Mouse (Mus musculus) embryonic facial prominence, embryonic 11.5 days (tissue): ENCODE results near the gene Pdcd11. TPM values are rescaled to one million over a fixed set of nuclear protein-coding genes. Genes with fewer than 3 reads are reported as not detected.

Experiments
- ATAC-seq: fragments of 200-750 bp; cut with Nextera tagmentation; replicated peaks from 2 replicates; pipeline ENCODE4 v1.8.0; 2017; ENCODE audit warnings: low read depth; ENCODE audit not compliant: insufficient number of reproducible peaks, low FRiP score, low TSS enrichment
- DNase-seq: peaks from one replicate; pipeline ENCODE4 v3.0.0-alpha.2; 2015; ENCODE audit warnings: low spot score
- H3K27ac ChIP-seq: fragments of 300-500 bp; sonication (generic); replicated peaks from 2 replicates; pipeline ENCODE4 v1.5.1; 2014; ENCODE audit warnings: mild to moderate bottlenecking, low read depth, low read length, control low read depth
- H3K27me3 ChIP-seq: fragments of 300-500 bp; sonication (generic); 2 replicates; pipeline ENCODE4 v1.6.1; 2014; ENCODE audit warnings: mild to moderate bottlenecking, low read length, moderate library complexity, mixed read lengths; ENCODE audit not compliant: control insufficient read depth, insufficient read depth
- H3K36me3 ChIP-seq: fragments of 300-500 bp; sonication (generic); replicated peaks from 2 replicates; pipeline ENCODE4 v1.6.1; 2014; ENCODE audit warnings: low read depth, mild to moderate bottlenecking, low read length, moderate library complexity, mixed read lengths; ENCODE audit not compliant: control insufficient read depth, insufficient read depth
- H3K4me1 ChIP-seq: fragments of 300-500 bp; sonication (generic); 2 replicates; pipeline ENCODE4 v1.6.1; 2014; ENCODE audit warnings: low read length, mixed read lengths; ENCODE audit not compliant: control insufficient read depth, insufficient read depth
- H3K4me2 ChIP-seq: fragments of 300-500 bp; sonication (generic); 2 replicates; pipeline ENCODE4 v1.6.1; 2014; ENCODE audit warnings: low read depth, mild to moderate bottlenecking, control low read depth, low read length, moderate library complexity
- H3K4me3 ChIP-seq: fragments of 300-500 bp; sonication (generic); 2 replicates; pipeline ENCODE4 v1.5.1; 2014; ENCODE audit warnings: low read depth, low read length, control low read depth
- H3K9ac ChIP-seq: fragments of 300-500 bp; sonication (generic); replicated peaks from 2 replicates; pipeline ENCODE4 v1.6.1; 2014; ENCODE audit warnings: mild to moderate bottlenecking, control low read depth, low read length
- H3K9me3 ChIP-seq: fragments of 300-500 bp; sonication (generic); replicated peaks from 2 replicates; pipeline ENCODE4 v1.6.1; 2016; ENCODE audit warnings: mild to moderate bottlenecking, low read length, inconsistent platforms, mixed read lengths; ENCODE audit not compliant: control insufficient read depth
- WGBS: fragments of 180-500 bp; shearing (Covaris S2); extraction: QIAGEN DNeasy Blood & Tissue Kit; methylation state at CpG from one replicate; pipeline ENCODE4 v1.1.7; 2014; 5-methylcytosine and 5-hydroxymethylcytosine counted together
- polyA plus RNA-seq: library from polyadenylated mRNA; unstranded; fragments of >200 nt; fragmentation: Nextera tagmentation; extraction: Ambion mirVana; gene quantifications from 2 replicates; pipeline ENCODE4 v1.2.1, GENCODE M21; 2014

Pdcd11 gene
- polyA plus RNA-seq = 8.9 and 9.3 TPM in 2 replicates

DNA sequence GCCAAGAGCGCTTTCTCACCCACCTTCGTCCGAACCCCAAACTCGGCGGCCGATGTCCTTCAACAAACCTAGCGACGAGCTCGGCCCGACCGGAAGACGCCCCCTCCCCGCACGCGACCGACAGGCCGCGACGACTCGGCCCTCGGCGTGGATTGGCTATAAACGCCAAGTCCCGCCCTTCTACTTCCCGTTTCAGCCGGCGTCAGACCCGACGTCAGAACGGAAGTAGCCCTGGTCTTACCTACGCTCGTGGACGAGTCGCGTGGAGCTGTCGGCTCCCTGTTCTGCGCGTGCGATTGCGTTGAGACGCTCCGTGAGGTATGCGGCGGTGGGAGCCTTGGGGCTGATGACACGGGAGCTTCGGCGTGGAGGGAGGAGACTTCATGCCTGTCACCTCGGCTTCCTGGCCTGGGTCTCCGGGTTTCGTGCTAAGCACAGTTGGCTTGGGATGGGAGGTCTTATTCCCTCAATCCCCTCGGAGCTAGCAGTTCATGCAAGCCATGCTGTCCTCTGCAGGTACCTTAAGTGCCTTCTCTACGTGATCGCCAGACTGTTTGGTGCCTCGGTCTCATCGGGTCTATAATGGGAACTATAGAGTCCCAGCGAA is at the start of gene Pdcd11, which contains the start of gene Usmg5:
Pdcd11 (plus strand) TSS at position 219 of the 607 bp plus-strand sequence.
Usmg5 (minus strand) TSS at position 98 of the 607 bp plus-strand sequence.
- DNase-seq = peak; percentile 98
- peak within 1 kb of the TSS; percentile 93 for H3K9ac ChIP-seq
- peak within 1 kb of the TSS; percentile 50 for H3K4me2 ChIP-seq
- WGBS = under 1% methylated on average over 56 of the region's 56 CpGs
- no peaks in the 10 kb centered on the region for H3K9me3 ChIP-seq
- peak; percentile 99 for ATAC-seq
- peak within 1 kb of the TSS; percentile 90 for H3K4me3 ChIP-seq
- H3K27ac ChIP-seq = peak within 1 kb of the TSS; percentile 48
- H3K27me3 ChIP-seq = no peaks in the 10 kb centered on the region
- H3K36me3 ChIP-seq = no peaks in the 10 kb centered on the region
- H3K4me1 ChIP-seq = no peaks in the 10 kb centered on the region

- no peaks in the 10 kb centered on the region for H3K9me3 ChIP-seq
- H3K4me1 ChIP-seq = no peaks in the 10 kb centered on the region
- no peak overlapping the region for H3K4me3 ChIP-seq
- DNase-seq (peak; percentile 31), ATAC-seq (no peak)
- H3K9ac ChIP-seq = no peak overlapping the region
- peaks cover 2% of the 10 kb centered on the region; the same call in 1 of the 2 replicates for H3K36me3 ChIP-seq
- no peaks in the 10 kb centered on the region for H3K27me3 ChIP-seq
- whole genome bisulfite sequencing = 93% methylated on average over 3 of the region's 3 CpGs
- H3K27ac ChIP-seq = no peak overlapping the region
- H3K4me2 ChIP-seq = no peak overlapping the region
Observed at GRCm38 (mm10) chr19:47043608-47044007, 47.0 kb upstream of the Pdcd11 start.

GRCm38 (mm10) chr19:47046343-47046742 is 44.2 kb upstream of the Pdcd11 start:
- 91% methylated on average over 1 of the region's 1 CpGs for WGBS
- Histone ChIP-seq H3K27ac (no peak overlapping the region), H3K27me3 (no peaks in the 10 kb centered on the region), H3K4me2 (no peak overlapping the region), H3K9ac (no peak overlapping the region), H3K36me3 (peaks cover 2% of the 10 kb centered on the region; the same call in 1 of the 2 replicates), H3K4me3 (no peak overlapping the region), H3K9me3 (no peaks in the 10 kb centered on the region), H3K4me1 (no peaks in the 10 kb centered on the region)
- ATAC-seq = no peak
- no peak for DNase-seq

GRCm38 (mm10) chr19:47047236-47047833 is 43.2 kb upstream of the Pdcd11 start:
- no peak overlapping the region for H3K9ac ChIP-seq
- no peak for ATAC-seq
- no peak for DNase-seq
- no peak overlapping the region for H3K27ac ChIP-seq
- no peak overlapping the region for H3K4me2 ChIP-seq
- no peaks in the 10 kb centered on the region for H3K9me3 ChIP-seq
- no peaks in the 10 kb centered on the region for H3K27me3 ChIP-seq
- H3K36me3 ChIP-seq = peaks cover 2% of the 10 kb centered on the region; the same call in 1 of the 2 replicates
- H3K4me1 ChIP-seq = no peaks in the 10 kb centered on the region
- no peak overlapping the region for H3K4me3 ChIP-seq
- 84% methylated on average over 13 of the region's 13 CpGs for WGBS

GRCm38 (mm10) chr19:47049061-47049460 is 41.5 kb upstream of the Pdcd11 start:
- no peak overlapping the region; the same call in 1 of the 2 replicates for H3K9ac ChIP-seq
- 71% methylated on average over 4 of the region's 4 CpGs for WGBS
- no peaks in the 10 kb centered on the region for H3K27me3 ChIP-seq
- no peak overlapping the region for H3K27ac ChIP-seq
- peaks cover 2% of the 10 kb centered on the region; the same call in 1 of the 2 replicates for H3K36me3 ChIP-seq
- ATAC-seq (no peak), DNase-seq (no peak)
- no peaks in the 10 kb centered on the region for H3K9me3 ChIP-seq
- no peaks in the 10 kb centered on the region for H3K4me1 ChIP-seq
- no peak overlapping the region for H3K4me3 ChIP-seq
- no peak overlapping the region; the same call in 1 of the 2 replicates for H3K4me2 ChIP-seq

DNA sequence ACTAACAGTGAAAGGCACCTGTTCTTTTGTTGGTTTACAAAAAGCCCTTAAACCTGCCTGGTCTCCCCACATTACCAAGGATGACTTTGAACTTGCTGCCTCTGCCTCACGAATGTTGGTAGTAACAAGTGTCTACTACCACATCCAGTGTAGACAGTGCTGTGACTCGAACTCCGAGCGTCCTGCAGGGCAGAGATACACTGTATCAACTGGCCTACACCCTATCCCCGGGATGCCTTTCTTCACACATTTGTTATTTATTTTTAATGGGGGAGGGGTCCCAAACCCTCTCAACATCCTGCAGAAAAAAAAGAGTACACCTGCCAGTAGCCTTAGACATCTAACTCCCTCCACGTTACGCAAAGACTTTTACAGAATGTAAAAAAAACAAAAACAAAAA is 40.7 kb upstream of the Pdcd11 start:
- H3K27ac ChIP-seq = no peak overlapping the region; the same call in 1 of the 2 replicates
- ATAC-seq = no peak

GRCm38 (mm10) chr19:47050271-47051032 is 40.1 kb upstream of the Pdcd11 start, which contains the start of gene Pcgf6:
Gene Pcgf6, minus strand, starts transcription at chr19:47050906.
- peak; percentile 89 for ATAC-seq
- peaks cover 2% of the 10 kb centered on the region; the same call in 1 of the 2 replicates for H3K36me3 ChIP-seq
- under 1% methylated on average over 74 of the region's 75 CpGs for WGBS

More for the DNA sequence above, 40.7 kb upstream of the Pdcd11 start:
- H3K36me3 ChIP-seq = peaks cover 2% of the 10 kb centered on the region; the same call in 1 of the 2 replicates
- no peaks in the 10 kb centered on the region for H3K27me3 ChIP-seq
- no peak for DNase-seq
- no peaks in the 10 kb centered on the region for H3K9me3 ChIP-seq
- 6% methylated on average over 7 of the region's 7 CpGs for WGBS
- peak overlapping the region; percentile 60 for H3K4me2 ChIP-seq
- H3K9ac ChIP-seq = peak overlapping the region; percentile 74
- no peaks in the 10 kb centered on the region for H3K4me1 ChIP-seq
- H3K4me3 ChIP-seq = peak overlapping the region; percentile 66

More at GRCm38 (mm10) chr19:47050271-47051032, 40.1 kb upstream of the Pdcd11 start, which contains the start of gene Pcgf6:
- peak; percentile 91 for DNase-seq
- Histone ChIP-seq H3K9ac (peak within 1 kb of the TSS; percentile 74), H3K4me2 (peak within 1 kb of the TSS; percentile 60), H3K4me1 (no peaks in the 10 kb centered on the region), H3K9me3 (no peaks in the 10 kb centered on the region), H3K27me3 (no peaks in the 10 kb centered on the region), H3K27ac (peak within 1 kb of the TSS; percentile 85), H3K4me3 (peak within 1 kb of the TSS; percentile 66)
